Mouse (Mus musculus) brown adipose tissue, adult 24 weeks (tissue): Measurements from ENCODE around the gene Trim16. TPM values are rescaled to one million over a fixed set of nuclear protein-coding genes. Genes with fewer than 3 reads are reported as not detected.

Experiments
- polyA plus RNA-seq: library from polyadenylated mRNA; stranded (reverse); fragments of >200 nt; gene quantifications from 2 replicates; pipeline ENCODE4 v1.2.4, GENCODE M21; 2012; ENCODE audit not compliant: missing spikeins, insufficient read depth, insufficient read length

Trim16 gene
- polyA plus RNA-seq, 1 experiment = 12.2 TPM

Other genes starting within 250 kb of the Trim16 start
- gene Trpv2, start 245.7 kb upstream of the Trim16 start, polyA plus RNA-seq = 1.0 and 2.5 TPM in 2 replicates
- 1.2 TPM in 1 of 2 replicates, not detected in the other for gene Lrrc75a, start 171.7 kb upstream of the Trim16 start, polyA plus RNA-seq
- 2.3 and 3.6 TPM in 2 replicates for gene Mmgt2, start 171.6 kb upstream of the Trim16 start, polyA plus RNA-seq
- 0.46 and 0.91 TPM in 2 replicates for gene Zfp287, start 88.3 kb upstream of the Trim16 start, polyA plus RNA-seq
- not detected in 2 replicates for gene Gm10428, start 67.1 kb upstream of the Trim16 start, polyA plus RNA-seq
- gene Zfp286, start 30.8 kb upstream of the Trim16 start, polyA plus RNA-seq = 1.1 TPM in 1 of 2 replicates, not detected in the other
- gene Fbxw10, start 26.8 kb downstream of the Trim16 start, polyA plus RNA-seq = 0.55 TPM in 1 of 2 replicates, not detected in the other
- 16.4 and 28.5 TPM in 2 replicates for gene Tvp23b, start 59.2 kb downstream of the Trim16 start, polyA plus RNA-seq
- not detected in 2 replicates for gene Cdrt4, start 131.0 kb downstream of the Trim16 start, polyA plus RNA-seq
- gene Tekt3, start 241.4 kb downstream of the Trim16 start, polyA plus RNA-seq = not detected in 2 replicates